Mouse (Mus musculus) heart, embryonic 15.5 days (tissue): Measurements from ENCODE around the gene Rcan1. TPM values are rescaled to one million over a fixed set of nuclear protein-coding genes. Genes with fewer than 3 reads are reported as not detected.

Experiments used
- ATAC-seq: fragments of 200-750 bp; cut with Nextera tagmentation; replicated peaks from 2 replicates; pipeline ENCODE4 v1.8.0; 2017; ENCODE audit warnings: low read depth, moderate TSS enrichment; ENCODE audit not compliant: insufficient number of reproducible peaks, insufficient read depth, low FRiP score
- H3K27ac ChIP-seq: fragments of 300-500 bp; sonication (generic); 2 replicates; pipeline ENCODE4 v1.5.1; 2015; ENCODE audit warnings: mild to moderate bottlenecking, inconsistent platforms
- H3K27me3 ChIP-seq: fragments of 300-500 bp; sonication (generic); 2 replicates; pipeline ENCODE4 v1.6.1; 2015; ENCODE audit warnings: inconsistent platforms
- H3K36me3 ChIP-seq: fragments of 300-500 bp; sonication (generic); 2 replicates; pipeline ENCODE4 v1.6.1; 2015; ENCODE audit warnings: mild to moderate bottlenecking, inconsistent platforms
- H3K4me1 ChIP-seq: fragments of 300-500 bp; sonication (generic); replicated peaks from 2 replicates; pipeline ENCODE4 v1.6.1; 2015; ENCODE audit warnings: inconsistent platforms
- H3K4me2 ChIP-seq: fragments of 300-500 bp; sonication (generic); 2 replicates; pipeline ENCODE4 v1.6.1; 2015; ENCODE audit warnings: inconsistent platforms, mild to moderate bottlenecking, moderate library complexity
- H3K4me3 ChIP-seq: fragments of 300-500 bp; sonication (generic); 2 replicates; pipeline ENCODE4 v1.5.1; 2015; ENCODE audit warnings: mild to moderate bottlenecking, inconsistent platforms
- H3K9ac ChIP-seq: fragments of 300-500 bp; sonication (generic); 2 replicates; pipeline ENCODE4 v1.6.1; 2015; ENCODE audit warnings: mild to moderate bottlenecking, inconsistent platforms
- H3K9me3 ChIP-seq: fragments of 300-500 bp; sonication (generic); replicated peaks from 2 replicates; pipeline ENCODE4 v1.6.1; 2016; ENCODE audit warnings: inconsistent platforms
- WGBS: fragments of 180-500 bp; shearing (Covaris S2); methylation state at CpG from one replicate; pipeline ENCODE4 v1.1.7; 2015; ENCODE audit warnings: mixed read lengths; 5-methylcytosine and 5-hydroxymethylcytosine counted together
- polyA plus RNA-seq: library from polyadenylated mRNA; unstranded; fragments of >200 nt; fragmentation: Nextera tagmentation; extraction: Ambion mirVana; gene quantifications from 2 replicates; pipeline ENCODE4 v1.2.1, GENCODE M21; 2015

Rcan1 gene
- polyA plus RNA-seq, 1 experiment from 2014 or later: 94.4 TPM

- no peaks in the 10 kb centered on the region for H3K36me3 ChIP-seq
- H3K27me3 ChIP-seq: no peaks in the 10 kb centered on the region
- H3K9me3 ChIP-seq: no peaks in the 10 kb centered on the region
- H3K4me2 ChIP-seq: no peak overlapping the region
- 79% methylated on average over 8 of the region's 8 CpGs for WGBS
- no peak for ATAC-seq
- peak overlapping the region; percentile 48 for H3K27ac ChIP-seq
- H3K9ac ChIP-seq: no peak overlapping the region
- H3K4me1 ChIP-seq: peaks cover 75% of the 10 kb centered on the region
- no peak overlapping the region for H3K4me3 ChIP-seq
Observed at GRCm38 (mm10) chr16:92430731-92431130, 39.9 kb downstream of the Rcan1 start.

GRCm38 (mm10) chr16:92428197-92428950, 42.3 kb downstream of the Rcan1 start:
- WGBS: 11% methylated on average over 19 of the region's 19 CpGs
- Histone ChIP-seq H3K27ac (peak overlapping the region; percentile 95), H3K36me3 (no peaks in the 10 kb centered on the region), H3K9me3 (no peaks in the 10 kb centered on the region), H3K4me2 (peak overlapping the region; percentile 46), H3K27me3 (no peaks in the 10 kb centered on the region), H3K9ac (peak overlapping the region; percentile 18), H3K4me3 (no peak overlapping the region; the same call in 1 of the 2 replicates), H3K4me1 (peaks cover 70% of the 10 kb centered on the region)
- ATAC-seq: peak; percentile 84

- Histone ChIP-seq H3K4me1 (peaks cover 80% of the 10 kb centered on the region), H3K9me3 (no peaks in the 10 kb centered on the region), H3K36me3 (no peaks in the 10 kb centered on the region), H3K4me3 (no peak overlapping the region), H3K9ac (no peak overlapping the region; the same call in 1 of the 2 replicates), H3K4me2 (no peak overlapping the region), H3K27me3 (no peaks in the 10 kb centered on the region), H3K27ac (peak overlapping the region; percentile 95)
- 28% methylated on average over 6 of the region's 6 CpGs for WGBS
- no peak for ATAC-seq
Observed at GRCm38 (mm10) chr16:92426708-92427107, 44.0 kb downstream of the Rcan1 start.

- ATAC-seq: no peak
- Histone ChIP-seq H3K4me2 (no peak overlapping the region), H3K4me1 (peaks cover 81% of the 10 kb centered on the region), H3K36me3 (no peaks in the 10 kb centered on the region), H3K9me3 (no peaks in the 10 kb centered on the region), H3K9ac (no peak overlapping the region), H3K4me3 (no peak overlapping the region), H3K27me3 (no peaks in the 10 kb centered on the region), H3K27ac (peak overlapping the region; percentile 95)
- WGBS: 67% methylated on average over 11 of the region's 11 CpGs
Observed at GRCm38 (mm10) chr16:92425875-92426274, 44.8 kb downstream of the Rcan1 start.

- Histone ChIP-seq H3K36me3 (no peaks in the 10 kb centered on the region), H3K27ac (peak overlapping the region; percentile 60), H3K9ac (no peak overlapping the region), H3K27me3 (no peaks in the 10 kb centered on the region), H3K9me3 (no peaks in the 10 kb centered on the region), H3K4me3 (no peak overlapping the region), H3K4me1 (peaks cover 63% of the 10 kb centered on the region), H3K4me2 (no peak overlapping the region)
- ATAC-seq: no peak
- WGBS: 36% methylated on average over 10 of the region's 10 CpGs
Observed at GRCm38 (mm10) chr16:92423363-92423762, 47.3 kb downstream of the Rcan1 start.

- Histone ChIP-seq H3K9ac (no peak overlapping the region), H3K4me1 (peaks cover 56% of the 10 kb centered on the region), H3K4me3 (no peak overlapping the region), H3K9me3 (no peaks in the 10 kb centered on the region), H3K4me2 (no peak overlapping the region), H3K36me3 (0 out of 2 replicates have a peak, but pooled peaks cover under 1% of the 10 kb centered on the region), H3K27me3 (no peaks in the 10 kb centered on the region), H3K27ac (peak overlapping the region; percentile 60)
- no peak for ATAC-seq
- 75% methylated on average over 13 of the region's 13 CpGs for WGBS
Observed at GRCm38 (mm10) chr16:92422435-92423362, 48.0 kb downstream of the Rcan1 start.

GRCm38 (mm10) chr16:92421147-92421934, 49.3 kb downstream of the Rcan1 start:
- H3K27me3 ChIP-seq: no peaks in the 10 kb centered on the region
- WGBS: 53% methylated on average over 13 of the region's 13 CpGs
- H3K4me1 ChIP-seq: peaks cover 46% of the 10 kb centered on the region
- no peak overlapping the region for H3K4me3 ChIP-seq
- no peak for ATAC-seq
- H3K9me3 ChIP-seq: no peaks in the 10 kb centered on the region
- no peak overlapping the region for H3K9ac ChIP-seq
- H3K4me2 ChIP-seq: no peak overlapping the region
- H3K27ac ChIP-seq: peak overlapping the region; percentile 1; the same call in 1 of the 2 replicates
- H3K36me3 ChIP-seq: 0 out of 2 replicates have a peak, but pooled peaks cover 3% of the 10 kb centered on the region

GRCm38 (mm10) chr16:92420641-92421040, 50.0 kb downstream of the Rcan1 start:
- WGBS: 88% methylated on average over 5 of the region's 5 CpGs
- H3K27me3 ChIP-seq: no peaks in the 10 kb centered on the region
- no peak for ATAC-seq
- H3K4me3 ChIP-seq: no peak overlapping the region
- H3K4me2 ChIP-seq: no peak overlapping the region
- no peak overlapping the region for H3K27ac ChIP-seq
- no peak overlapping the region for H3K9ac ChIP-seq
- no peaks in the 10 kb centered on the region for H3K9me3 ChIP-seq
- H3K36me3 ChIP-seq: 0 out of 2 replicates have a peak, but pooled peaks cover 3% of the 10 kb centered on the region
- peaks cover 47% of the 10 kb centered on the region for H3K4me1 ChIP-seq

GRCm38 (mm10) chr16:92419099-92419498, 51.6 kb downstream of the Rcan1 start:
- 95% methylated on average over 12 of the region's 12 CpGs for WGBS
- no peak overlapping the region for H3K27ac ChIP-seq

GRCm38 (mm10) chr16:92417267-92417666, 53.4 kb downstream of the Rcan1 start:
- Histone ChIP-seq H3K9ac (no peak overlapping the region), H3K4me3 (no peak overlapping the region), H3K9me3 (no peaks in the 10 kb centered on the region), H3K36me3 (0 out of 2 replicates have a peak, but pooled peaks cover 3% of the 10 kb centered on the region), H3K4me1 (peaks cover 46% of the 10 kb centered on the region), H3K27me3 (no peaks in the 10 kb centered on the region), H3K4me2 (no peak overlapping the region), H3K27ac (no peak overlapping the region)
- ATAC-seq: no peak
- WGBS: 91% methylated on average over 2 of the region's 2 CpGs

More at GRCm38 (mm10) chr16:92419099-92419498, 51.6 kb downstream of the Rcan1 start:
- Histone ChIP-seq H3K4me2 (no peak overlapping the region), H3K36me3 (0 out of 2 replicates have a peak, but pooled peaks cover 3% of the 10 kb centered on the region), H3K4me1 (peaks cover 50% of the 10 kb centered on the region), H3K27me3 (no peaks in the 10 kb centered on the region), H3K9me3 (no peaks in the 10 kb centered on the region), H3K4me3 (no peak overlapping the region), H3K9ac (no peak overlapping the region)
- no peak for ATAC-seq
